Mouse (Mus musculus) liver, postnatal 0 days (tissue): Measurements from ENCODE around the gene Hist2h2bb. TPM values are rescaled to one million over a fixed set of nuclear protein-coding genes. Genes with fewer than 3 reads are reported as not detected.
"Not testable (repeated sequence)": the region's sequence is repeated elsewhere in the genome, so short reads cannot be mapped to it uniquely, and the experiment has no call there.

Experiments
- ATAC-seq: fragments of 200-750 bp; cut with Nextera tagmentation; 2 replicates; pipeline ENCODE4 v1.8.0; 2017; ENCODE audit warnings: mild to moderate bottlenecking, moderate library complexity
- DNase-seq: peaks from one replicate; pipeline ENCODE4 v3.0.0-alpha.2; 2016
- H3K27ac ChIP-seq: fragments of 300-500 bp; sonication (generic); 2 replicates; pipeline ENCODE4 v1.5.1; 2014; ENCODE audit warnings: antibody characterized with exemption, moderate library complexity, mild to moderate bottlenecking, low read depth
- H3K27me3 ChIP-seq: fragments of 300-500 bp; sonication (generic); 2 replicates; pipeline ENCODE4 v1.6.1; 2014; ENCODE audit warnings: low read length, control low read depth, mixed read lengths; ENCODE audit not compliant: insufficient read depth
- H3K36me3 ChIP-seq: fragments of 300-500 bp; sonication (generic); replicated peaks from 2 replicates; pipeline ENCODE4 v1.6.1; 2014; ENCODE audit warnings: mild to moderate bottlenecking, control low read depth, low read length, moderate library complexity, mixed read lengths; ENCODE audit not compliant: insufficient read depth
- H3K4me1 ChIP-seq: fragments of 300-500 bp; sonication (generic); 2 replicates; pipeline ENCODE4 v1.6.1; 2014; ENCODE audit warnings: antibody characterized with exemption, mild to moderate bottlenecking, control low read depth; ENCODE audit not compliant: insufficient read depth
- H3K4me2 ChIP-seq: fragments of 300-500 bp; sonication (generic); 2 replicates; pipeline ENCODE4 v1.6.1; 2014; ENCODE audit warnings: low read depth, mild to moderate bottlenecking, low read length, moderate library complexity, mixed read lengths
- H3K4me3 ChIP-seq: fragments of 300-500 bp; sonication (generic); 2 replicates; pipeline ENCODE4 v1.5.1; 2014; ENCODE audit warnings: low read depth, low read length
- H3K9ac ChIP-seq: fragments of 300-500 bp; sonication (generic); replicated peaks from 2 replicates; pipeline ENCODE4 v1.6.1; 2014; ENCODE audit warnings: mild to moderate bottlenecking, moderate library complexity
- H3K9me3 ChIP-seq: fragments of 300-500 bp; sonication (generic); 2 replicates; pipeline ENCODE4 v1.6.1; 2016; ENCODE audit warnings: mild to moderate bottlenecking, control low read depth, low read length, mixed read lengths
- CTCF ChIP-seq: sonication (generic); IDR thresholded peaks from 2 replicates; pipeline ENCODE4 v1.5.1; 2016; ENCODE audit warnings: antibody characterized with exemption, low read depth
- EP300 ChIP-seq: IDR thresholded peaks from 2 replicates; pipeline ENCODE4 v1.6.1; 2016; ENCODE audit warnings: antibody characterized with exemption, low read depth, mild to moderate bottlenecking
- WGBS: fragments of 180-500 bp; shearing (Covaris S2); extraction: QIAGEN DNeasy Blood & Tissue Kit; methylation state at CpG from one replicate; pipeline ENCODE4 v1.1.7; 2014; ENCODE audit not compliant: insufficient replicate concordance; 5-methylcytosine and 5-hydroxymethylcytosine counted together
- polyA plus RNA-seq: library from polyadenylated mRNA; unstranded; fragments of >200 nt; fragmentation: Nextera tagmentation; extraction: Ambion mirVana; gene quantifications from 2 replicates; pipeline ENCODE4 v1.2.1, GENCODE M21; 2015

The Hist2h2bb gene
- 9.4 and 11.0 TPM in 2 replicates for polyA plus RNA-seq

DNA sequence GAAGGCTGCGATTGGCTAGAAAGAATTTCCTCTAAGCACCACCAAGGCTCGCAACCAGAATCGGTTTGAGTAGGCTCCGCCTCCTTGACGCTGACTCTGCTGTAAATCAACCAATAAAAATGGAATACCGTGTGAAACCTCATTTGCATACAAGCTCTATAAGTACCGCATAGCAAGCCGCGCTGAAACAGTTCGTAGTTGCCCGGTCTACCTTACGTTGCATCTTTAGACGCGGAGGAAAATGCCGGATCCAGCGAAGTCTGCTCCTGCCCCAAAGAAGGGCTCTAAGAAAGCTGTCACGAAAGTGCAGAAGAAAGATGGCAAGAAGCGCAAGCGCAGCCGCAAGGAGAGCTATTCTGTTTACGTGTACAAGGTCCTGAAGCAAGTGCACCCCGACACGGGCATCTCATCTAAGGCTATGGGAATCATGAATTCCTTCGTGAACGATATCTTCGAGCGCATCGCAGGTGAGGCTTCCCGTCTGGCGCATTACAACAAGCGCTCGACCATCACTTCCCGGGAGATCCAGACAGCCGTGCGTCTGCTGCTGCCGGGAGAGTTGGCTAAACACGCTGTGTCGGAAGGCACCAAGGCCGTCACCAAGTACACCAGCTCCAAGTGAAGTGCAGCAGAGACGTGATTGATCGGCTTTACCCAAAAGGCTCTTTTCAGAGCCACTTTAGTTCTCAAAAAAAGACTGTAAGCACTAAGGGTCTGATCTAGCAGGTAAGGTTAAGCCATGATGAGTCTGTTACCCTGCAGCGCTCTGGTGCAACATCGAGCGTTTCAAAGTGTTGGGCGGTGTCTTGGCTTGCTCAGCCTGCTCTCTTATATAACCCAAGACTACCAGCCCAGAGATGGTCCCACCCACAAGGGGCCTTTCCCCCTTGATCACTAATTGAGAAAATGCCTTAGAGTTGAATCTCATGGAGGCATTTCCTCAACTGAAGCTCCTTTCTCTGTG, at the start of gene Hist2h2bb:
Gene Hist2h2bb (plus strand): TSS at position 242 of the 964 bp plus-strand sequence.
- Histone ChIP-seq H3K4me1 (peaks cover 18% of the 10 kb centered on the region), H3K9ac (peak within 1 kb of the TSS; percentile 88), H3K9me3 (no peaks in the 10 kb centered on the region), H3K36me3 (no peaks in the 10 kb centered on the region), H3K4me3 (peak within 1 kb of the TSS; percentile 52), H3K27me3 (no peaks in the 10 kb centered on the region), H3K4me2 (peak within 1 kb of the TSS; percentile 89), H3K27ac (peak within 1 kb of the TSS; percentile 99)
- DNase-seq (peak; percentile 90), ATAC-seq (peak; percentile 90)
- under 1% methylated on average over 45 of the region's 45 CpGs for WGBS
- TF ChIP-seq EP300 (peak; percentile 86), CTCF (no peak; the same call in 1 of the 2 replicates)

DNA sequence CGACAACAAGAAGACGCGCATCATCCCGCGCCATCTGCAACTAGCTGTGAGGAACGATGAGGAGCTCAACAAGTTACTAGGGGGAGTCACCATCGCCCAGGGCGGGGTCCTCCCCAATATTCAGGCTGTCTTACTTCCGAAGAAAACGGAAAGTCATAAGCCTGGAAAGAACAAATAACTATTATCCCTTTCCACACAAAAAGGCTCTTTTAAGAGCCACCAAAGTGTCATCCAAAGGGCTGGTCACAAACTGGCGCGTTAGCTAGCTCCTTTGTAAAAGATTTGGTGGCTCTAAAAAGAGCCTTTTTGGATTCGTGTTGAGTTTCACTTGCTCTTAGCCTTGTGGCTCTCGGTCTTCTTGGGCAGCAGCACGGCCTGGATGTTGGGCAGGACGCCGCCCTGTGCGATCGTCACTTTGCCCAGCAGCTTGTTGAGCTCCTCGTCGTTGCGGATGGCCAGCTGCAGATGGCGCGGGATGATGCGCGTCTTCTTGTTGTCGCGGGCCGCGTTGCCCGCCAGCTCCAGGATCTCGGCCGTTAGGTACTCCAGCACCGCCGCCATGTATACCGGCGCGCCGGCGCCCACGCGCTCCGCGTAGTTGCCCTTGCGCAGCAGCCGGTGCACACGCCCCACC, 49.3 kb upstream of the Hist2h2bb start:
- DNase-seq, result peak; percentile 62
- 0% methylated on average over 23 of the region's 47 CpGs for WGBS
- H3K4me2 ChIP-seq, result peak overlapping the region; percentile 70
- H3K4me1 ChIP-seq, result peaks cover 45% of the 10 kb centered on the region
- not testable (repeated sequence) for ATAC-seq, H3K36me3 ChIP-seq, H3K9me3 ChIP-seq, H3K27me3 ChIP-seq
- peak overlapping the region; percentile 67 for H3K4me3 ChIP-seq
- peak overlapping the region; percentile 99 for H3K27ac ChIP-seq
- H3K9ac ChIP-seq, result peak overlapping the region; percentile 93

DNA sequence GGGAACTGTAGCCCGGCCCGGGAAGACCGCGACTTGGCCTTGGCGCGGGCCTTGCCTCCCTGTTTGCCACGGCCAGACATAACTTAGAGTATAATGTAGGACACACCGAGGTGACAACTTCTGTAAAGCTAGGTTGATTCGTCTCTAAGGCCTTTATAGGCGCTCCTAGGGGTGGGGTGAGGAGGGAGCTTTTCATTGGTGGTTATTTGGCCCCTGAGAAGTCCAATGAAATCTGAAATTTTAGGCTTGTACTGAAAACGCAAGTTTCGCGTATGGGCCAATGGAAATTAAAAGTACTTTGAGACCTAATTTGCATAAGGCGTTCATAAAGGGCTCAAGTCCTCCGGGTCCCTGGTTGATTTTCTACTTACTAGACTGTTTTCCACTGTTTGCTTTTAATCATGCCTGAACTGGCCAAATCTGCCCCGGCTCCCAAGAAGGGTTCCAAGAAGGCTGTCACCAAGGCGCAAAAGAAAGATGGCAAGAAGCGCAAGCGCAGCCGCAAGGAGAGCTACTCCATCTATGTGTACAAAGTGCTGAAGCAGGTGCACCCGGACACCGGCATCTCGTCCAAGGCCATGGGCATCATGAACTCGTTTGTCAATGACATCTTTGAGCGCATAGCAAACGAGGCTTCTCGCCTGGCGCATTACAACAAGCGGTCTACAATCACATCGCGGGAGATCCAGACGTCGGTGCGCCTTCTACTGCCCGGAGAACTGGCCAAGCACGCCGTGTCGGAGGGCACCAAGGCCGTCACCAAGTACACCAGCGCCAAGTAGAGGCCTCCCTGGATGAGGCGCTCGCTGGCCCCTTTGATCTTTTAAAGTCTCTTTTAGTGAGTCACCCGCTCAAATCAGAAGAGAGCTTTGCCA, 48.5 kb upstream of the Hist2h2bb start, which contains the start of the genes Hist2h2ac and Hist2h2be:
Gene Hist2h2ac (minus strand): TSS at position 116 of the 875 bp plus-strand sequence.
Gene Hist2h2be (plus strand): TSS at position 355 of the 875 bp plus-strand sequence.
- H3K27ac ChIP-seq, result peak within 1 kb of the TSS; percentile 99
- ATAC-seq (peak; percentile 88), DNase-seq (peak; percentile 88)
- peaks cover 45% of the 10 kb centered on the region for H3K4me1 ChIP-seq
- no peaks in the 10 kb centered on the region for H3K36me3 ChIP-seq
- TF ChIP-seq CTCF (0 out of 2 replicates have a peak, but pooled peaks have one; percentile 1), EP300 (peak; percentile 88)
- H3K9ac ChIP-seq, result peak within 1 kb of the TSS; percentile 93
- no peaks in the 10 kb centered on the region for H3K27me3 ChIP-seq
- H3K9me3 ChIP-seq, result no peaks in the 10 kb centered on the region
- peak within 1 kb of the TSS; percentile 67 for H3K4me3 ChIP-seq
- H3K4me2 ChIP-seq, result peak within 1 kb of the TSS; percentile 70
- 1% methylated on average over 43 of the region's 43 CpGs for WGBS

DNA sequence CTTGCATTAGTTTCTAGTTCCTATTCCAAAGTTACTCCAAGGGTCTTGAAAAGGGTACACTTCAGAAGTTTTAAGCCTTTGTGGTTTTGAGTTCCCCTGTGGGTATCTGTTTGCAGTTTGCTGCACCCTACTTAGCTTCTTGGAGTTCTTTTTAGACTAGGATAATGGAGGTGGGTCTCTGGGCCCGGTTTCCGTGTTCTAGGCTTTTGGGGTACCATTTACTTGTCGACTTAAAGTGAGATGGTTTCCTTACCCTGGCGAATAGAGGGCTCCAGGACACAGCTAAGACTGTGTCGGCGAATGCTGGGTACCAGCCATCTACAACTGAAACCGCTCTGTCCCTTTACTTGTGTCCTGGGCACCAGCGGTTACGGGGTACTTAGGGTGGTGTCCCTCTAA, 47.9 kb upstream of the Hist2h2bb start:
- DNase-seq, result peak; percentile 55

DNA sequence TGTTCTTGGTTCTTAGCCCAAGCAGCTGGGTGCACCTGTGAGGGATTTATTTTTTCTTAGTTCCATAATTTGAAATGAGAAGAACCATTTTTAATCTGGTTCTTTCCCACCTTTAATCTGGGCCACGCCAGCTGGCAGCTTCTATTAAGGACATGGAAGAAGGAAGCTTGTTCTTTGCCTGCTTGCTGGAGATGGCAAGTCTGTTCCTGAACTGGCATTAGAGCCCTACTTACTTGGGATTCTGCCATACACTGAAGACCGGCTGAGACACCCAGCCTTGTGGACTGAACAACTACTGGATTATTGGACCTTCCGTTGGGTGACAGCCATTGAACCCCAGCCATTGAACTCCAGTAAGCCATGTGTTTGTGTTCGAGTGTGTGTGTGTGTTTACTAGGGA, 46.8 kb upstream of the Hist2h2bb start:
- TF ChIP-seq EP300 (no peak), CTCF (no peak)
- H3K9ac ChIP-seq, result peak overlapping the region; percentile 93
- peak overlapping the region; percentile 99; the same call in 1 of the 2 replicates for H3K27ac ChIP-seq
- H3K4me1 ChIP-seq, result peaks cover 45% of the 10 kb centered on the region
- H3K36me3 ChIP-seq, result no peaks in the 10 kb centered on the region
- H3K4me2 ChIP-seq, result peak overlapping the region; percentile 70
- WGBS, result 65% methylated on average over 4 of the region's 4 CpGs
- no peaks in the 10 kb centered on the region for H3K9me3 ChIP-seq
- H3K27me3 ChIP-seq, result no peaks in the 10 kb centered on the region
- ATAC-seq (no peak), DNase-seq (no peak)
- H3K4me3 ChIP-seq, result peak overlapping the region; percentile 67

More for the DNA sequence above, 47.9 kb upstream of the Hist2h2bb start:
- no peaks in the 10 kb centered on the region for H3K36me3 ChIP-seq
- H3K4me1 ChIP-seq, result peaks cover 45% of the 10 kb centered on the region
- H3K9ac ChIP-seq, result peak overlapping the region; percentile 93
- 13% methylated on average over 9 of the region's 9 CpGs for WGBS
- H3K27ac ChIP-seq, result peak overlapping the region; percentile 99
- peak overlapping the region; percentile 67 for H3K4me3 ChIP-seq
- H3K27me3 ChIP-seq, result no peaks in the 10 kb centered on the region
- ATAC-seq, result no peak
- no peaks in the 10 kb centered on the region for H3K9me3 ChIP-seq
- H3K4me2 ChIP-seq, result peak overlapping the region; percentile 70
- TF ChIP-seq EP300 (no peak), CTCF (no peak)
